Mouse (Mus musculus) spleen, postnatal 0 days (tissue): ENCODE measurements around the gene Spata16. TPM values are rescaled to one million over a fixed set of nuclear protein-coding genes. Genes with fewer than 3 reads are reported as not detected.

ENCODE experiments used
- polyA plus RNA-seq: library from polyadenylated mRNA; unstranded; fragments of >200 nt; fragmentation: Nextera tagmentation; extraction: Ambion mirVana; gene quantifications from 2 replicates; pipeline ENCODE4 v1.2.1, GENCODE M21; 2015

Gene Spata16
- not detected in 2 replicates for polyA plus RNA-seq

GRCm38 (mm10) chr3:26637402-26637801 lies at the start of gene Spata16:
Spata16 (plus strand) TSS chr3:26637620.

